Comparison of ENCODE assay signal across 39 mouse cellular contexts in the genomic region with DNA sequence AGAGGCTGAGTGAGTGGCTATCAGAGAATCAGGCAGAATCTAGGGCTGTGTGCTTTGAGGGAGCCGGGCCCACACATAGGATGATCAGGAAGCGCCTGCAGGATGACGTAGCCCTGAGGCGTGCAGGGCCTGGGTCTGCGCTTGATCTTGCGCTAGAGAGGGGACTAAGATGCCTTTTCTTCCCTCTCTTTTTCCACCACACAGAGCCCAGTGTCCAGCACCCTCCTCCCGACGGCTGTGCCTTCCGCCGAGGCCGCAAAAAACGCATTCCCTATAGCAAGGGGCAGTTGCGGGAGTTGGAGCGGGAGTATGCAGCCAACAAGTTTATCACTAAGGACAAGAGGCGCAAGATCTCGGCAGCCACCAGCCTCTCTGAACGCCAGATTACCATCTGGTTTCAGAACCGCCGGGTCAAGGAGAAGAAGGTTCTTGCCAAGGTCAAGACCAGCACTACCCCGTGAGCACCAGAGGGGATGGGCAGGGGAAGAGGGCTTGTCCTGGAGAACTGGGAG. TPM values are rescaled to one million over a fixed set of nuclear protein-coding genes. Genes with fewer than 3 reads are reported as not detected.
DNase-seq lines count a peak whose midpoint lies in the region; ATAC-seq and TF ChIP-seq lines count a peak whose summit lies in the region.
"Had no signal": no experiment of that assay in that cellular context is flagged by ENCODE, and none has a peak within 500 bp of the region (broad histone marks: within the 10 kb centered on the region; RNA-seq: fewer than 3 reads in every experiment).

No protein-coding gene starts in this region.

- peaks cover 9% of the 10 kb centered on the region for H3K4me1 ChIP-seq in intestine, embryonic 15.5 days (replicated peaks)
- peaks cover 6% of the 10 kb centered on the region; the same call in 1 of the 2 replicates for H3K4me1 ChIP-seq in intestine, embryonic 16.5 days (ENCODE audit: control insufficient read depth, insufficient read depth, low read length)
- peaks cover 71% of the 10 kb centered on the region for H3K4me1 ChIP-seq in E14TG2a.4 (replicated peaks; ENCODE audit: low read depth, low read length)
- H3K4me1 ChIP-seq in MEL (ENCODE audit: control insufficient read depth in 1 of 2, insufficient read depth in 2 of 2, low read length in 2 of 2), result peaks cover 7 to 20% of the 10 kb centered on the region in 2 experiments
- H3K4me1 ChIP-seq: liver, embryonic 13.5 days had no signal

- H3K36me3 ChIP-seq in intestine, embryonic 15.5 days, result no peaks in the 10 kb centered on the region
- H3K36me3 ChIP-seq in intestine, embryonic 16.5 days (ENCODE audit: control insufficient read depth, insufficient read depth, low read length), result no peaks in the 10 kb centered on the region
- H3K36me3 ChIP-seq in E14TG2a.4 (ENCODE audit: insufficient read depth, low read length), result no peaks in the 10 kb centered on the region
- H3K36me3 ChIP-seq in MEL (ENCODE audit: control insufficient read depth in 1 of 2, insufficient read depth in 2 of 2, low read length in 2 of 2), result peaks cover 0 to 12% of the 10 kb centered on the region in 2 experiments; a peak in 2 of 4 replicates
- H3K36me3 ChIP-seq: forebrain, embryonic 10.5 days; forebrain, embryonic 15.5 days; heart, embryonic 12.5 days; limb, embryonic 15.5 days; liver, embryonic 13.5 days; neural tube, embryonic 13.5 days had no signal

- H3K9me3 ChIP-seq in intestine, embryonic 15.5 days, result no peaks in the 10 kb centered on the region
- no peaks in the 10 kb centered on the region for H3K9me3 ChIP-seq in intestine, embryonic 16.5 days (ENCODE audit: control insufficient read depth, low read length)
- no peaks in the 10 kb centered on the region for H3K9me3 ChIP-seq in E14TG2a.4 (ENCODE audit: low read length)
- H3K9me3 ChIP-seq in MEL (replicated peaks; ENCODE audit: insufficient read depth, low read length), result no peaks in the 10 kb centered on the region
- H3K9me3 ChIP-seq: forebrain, embryonic 10.5 days; forebrain, embryonic 15.5 days; heart, embryonic 12.5 days; limb, embryonic 15.5 days; liver, embryonic 13.5 days; neural tube, embryonic 13.5 days had no signal

- DNase-seq in MEL (ENCODE audit: low read depth, low spot score), result peak; percentile 68
- no peak for DNase-seq in gastrocnemius, postnatal 25 days
- no peak for DNase-seq in embryo, embryonic 11 days
- DNase-seq: adrenal gland, postnatal 14 days; cerebellum, adult 11-12 months; cerebellum, adult 9-11 months; gastrocnemius, postnatal 36 days; heart, adult 18-20 months; kidney, adult 8-10 months; kidney, postnatal 10 days; layer of hippocampus, postnatal 36 days; left cerebral cortex, postnatal 4 days; liver, embryonic 13.5 days; lung, adult 18-20 months; lung, postnatal 10 days; spleen, adult 18-20 months; thymus, postnatal 14 days had no signal

- no peak for TF ChIP-seq EP300 in MEL (IDR thresholded peaks at IDR 0.05; ENCODE audit: low read depth in 1 of 2, low read length in 2 of 2)

- no peak overlapping the region for H3K4me2 ChIP-seq in intestine, embryonic 15.5 days (replicated peaks)
- no peak overlapping the region for H3K4me2 ChIP-seq in intestine, embryonic 16.5 days (ENCODE audit: low read depth, low read length)
- H3K4me2 ChIP-seq: forebrain, embryonic 15.5 days; heart, embryonic 12.5 days; limb, embryonic 15.5 days; liver, embryonic 13.5 days; neural tube, embryonic 13.5 days had no signal

- H3K4me3 ChIP-seq in intestine, embryonic 15.5 days (replicated peaks), result 0 out of 2 replicates have a peak overlapping the region, but pooled peaks have one; percentile 1
- no peak overlapping the region for H3K4me3 ChIP-seq in intestine, embryonic 16.5 days (ENCODE audit: low read length)
- H3K4me3 ChIP-seq in E14TG2a.4 (replicated peaks; ENCODE audit: low read length) (peak overlapping the region; percentile 29; the same call in 1 of the 2 replicates), MEL (ENCODE audit: control insufficient read depth in 1 of 2, insufficient read depth in 1 of 2, low read depth in 2 of 2, low read length in 2 of 2) (peak overlapping the region; percentile 70 to 90)
- H3K4me3 ChIP-seq: forebrain, embryonic 10.5 days; forebrain, embryonic 15.5 days; heart, embryonic 12.5 days; limb, embryonic 15.5 days; liver, embryonic 13.5 days; myocyte; neural tube, embryonic 13.5 days had no signal

- 2% methylated on average over 20 of the region's 20 CpGs for WGBS in intestine, embryonic 15.5 days
- WGBS in intestine, embryonic 16.5 days, result 4% methylated on average over 20 of the region's 20 CpGs

- peaks cover 6% of the 10 kb centered on the region for H3K79me2 ChIP-seq in MEL (ENCODE audit: control insufficient read depth, insufficient read depth, low read length, poor library complexity)

- TF ChIP-seq POLR2A in MEL (IDR thresholded peaks at IDR 0.05; ENCODE audit: control insufficient read depth in 1 of 2, insufficient read depth in 1 of 2, low read depth in 1 of 2, low read length in 2 of 2, poor library complexity in 1 of 2), result no peak

- H3K9ac ChIP-seq in intestine, embryonic 15.5 days, result no peak overlapping the region
- no peak overlapping the region for H3K9ac ChIP-seq in intestine, embryonic 16.5 days (ENCODE audit: low read depth, low read length)
- peak overlapping the region; percentile 79 for H3K9ac ChIP-seq in MEL (ENCODE audit: control insufficient read depth, low read depth, low read length, poor library complexity, severe bottlenecking)
- H3K9ac ChIP-seq: forebrain, embryonic 15.5 days; heart, embryonic 12.5 days; limb, embryonic 15.5 days; liver, embryonic 13.5 days; neural tube, embryonic 13.5 days had no signal

- no peak overlapping the region for H3K27ac ChIP-seq in intestine, embryonic 15.5 days
- no peak overlapping the region for H3K27ac ChIP-seq in intestine, embryonic 16.5 days (ENCODE audit: low read length)
- H3K27ac ChIP-seq in MEL (ENCODE audit: control insufficient read depth, low read depth, low read length), result no peak overlapping the region; the same call in 1 of the 2 replicates
- H3K27ac ChIP-seq: forebrain, embryonic 10.5 days; forebrain, embryonic 15.5 days; limb, embryonic 15.5 days; liver, embryonic 13.5 days; macrophage; neural tube, embryonic 13.5 days had no signal

- ATAC-seq in intestine, embryonic 15.5 days, result no peak
- ATAC-seq in intestine, embryonic 16.5 days, result no peak
- ATAC-seq in erythroblast, adult 5-6 weeks (replicated peaks; ENCODE audit: low FRiP score, poor library complexity, severe bottlenecking), result 0 out of 2 replicates have a peak, but pooled peaks have one; percentile 45
- ATAC-seq: forebrain, embryonic 15.5 days; hindbrain, embryonic 16.5 days had no signal

- no peak for TF ChIP-seq RAD21 in MEL (IDR thresholded peaks at IDR 0.05; ENCODE audit: low read depth, low read length)

- no peak for TF ChIP-seq CTCF in E14TG2a.4 (conservative IDR thresholded peaks at IDR 0.05; ENCODE audit: low read length)
- TF ChIP-seq CTCF in MEL (IDR thresholded peaks at IDR 0.05 in 2 of 3, conservative IDR thresholded peaks at IDR 0.05 in 1 of 3; ENCODE audit: control insufficient read depth in 1 of 3, insufficient read depth in 1 of 3, low read depth in 2 of 3, low read length in 3 of 3, poor library complexity in 1 of 3, severe bottlenecking in 1 of 3), result no peak

- peaks cover 98% of the 10 kb centered on the region for H3K27me3 ChIP-seq in intestine, embryonic 15.5 days (replicated peaks)
- H3K27me3 ChIP-seq in intestine, embryonic 16.5 days (replicated peaks; ENCODE audit: control insufficient read depth, insufficient read depth, low read length), result peaks cover 98% of the 10 kb centered on the region
- H3K27me3 ChIP-seq in E14TG2a.4 (ENCODE audit: insufficient read depth, low read length) (peaks cover 98% of the 10 kb centered on the region), MEL (ENCODE audit: control insufficient read depth in 1 of 2, insufficient read depth in 2 of 2, low read length in 2 of 2) (no peaks in the 10 kb centered on the region; a peak in 1 of 4 replicates)

TF ChIP-seq in MEL, 35 proteins besides CTCF, POLR2A, EP300 and RAD21:
- TF ChIP-seq USF2 (IDR thresholded peaks at IDR 0.05; ENCODE audit: borderline replicate concordance in 1 of 2, insufficient read depth in 1 of 2, low read depth in 1 of 2, low read length in 2 of 2), result no peak
- TF ChIP-seq MAX (IDR thresholded peaks at IDR 0.05; ENCODE audit: low read length), result 0 out of 2 replicates have a peak, but pooled peaks have one; percentile 13
- peak; percentile 41; the same call in 1 of the 2 replicates for TF ChIP-seq ELF1 (IDR thresholded peaks at IDR 0.05; ENCODE audit: low read depth, low read length)

RNA-seq across cellular contexts. Expression of a gene that starts 1.7 kb away (rescaled TPM):
- 2.3 and 3.6 TPM in 2 replicates for polyA plus RNA-seq in intestine, embryonic 15.5 days (2015; fragmentation: Nextera tagmentation; extraction: Ambion mirVana)
- 1.9 and 5.1 TPM in 2 replicates for polyA plus RNA-seq in intestine, embryonic 16.5 days (2015; fragmentation: Nextera tagmentation; extraction: Ambion mirVana)
- 12.1 and 13.8 TPM in 2 replicates for total RNA-seq in MEL (2012; rRNA removed)
- polyA plus RNA-seq in MEL (2012; ENCODE audit: insufficient read depth in 1 of 2, insufficient read length in 2 of 2, low read depth in 1 of 2, low replicate concordance in 2 of 2, missing spikeins in 1 of 2), result 10 to 100 TPM in 1 of 2 experiments, not detected in 1; 16.7 TPM
- not detected in 2 replicates for total RNA-seq in erythroblast, adult 5-6 weeks (2015; ENCODE audit: low replicate concordance)
- not detected in 2 replicates for total RNA-seq in erythroblast, adult 5-6 weeks (2017; ENCODE audit: low replicate concordance)
- not detected for total RNA-seq in gastrocnemius, postnatal 25 days (2021)
- total RNA-seq: adrenal gland, postnatal 14 days; common myeloid progenitor, adult 5-6 weeks; gastrocnemius, adult 18-20 months; gastrocnemius, postnatal 36 days; heart, adult 18-20 months; hematopoietic stem cell, adult 5-6 weeks; layer of hippocampus, postnatal 36 days; left cerebral cortex, postnatal 4 days; megakaryocyte-erythroid progenitor cell, adult 5-6 weeks; midbrain, postnatal 0 days had no signal
- polyA plus RNA-seq: forebrain, embryonic 10.5 days; forebrain, embryonic 15.5 days; frontal cortex, adult 2 months; heart, embryonic 12.5 days; heart, postnatal 0 days; hindbrain, embryonic 16.5 days; intestine, embryonic 14.5 days; large intestine, adult 2 months; limb, embryonic 15.5 days; liver, embryonic 13.5 days; macrophage; midbrain, postnatal 0 days; neural tube, embryonic 13.5 days; stomach, embryonic 16.5 days had no signal

Comparison
In these comparisons a context has a peak if more than half of its experiments do, and no peak if none do; other contexts are left out.
1. RNA of a gene that starts 1.7 kb away (total RNA-seq): 12.1 to 13.8 TPM in MEL; not detected in erythroblast, adult 5-6 weeks and not detected in gastrocnemius, postnatal 25 days; every median in the first group is over 10 times any median in the second.